Mouse (Mus musculus) T-helper 17 cell (primary cell): ENCODE measurements at regions not wholly inside any gene's neighbourhood (a gene's known extent, or its start where the extent isn't known, plus 50 kb on each side); places are given as distances from the start of the nearest gene placed in this dataset.
"Not testable (repeated sequence)": the region's sequence is repeated elsewhere in the genome, so short reads cannot be mapped to it uniquely, and the experiment has no call there.

Experiments used
- in situ Hi-C, 2 experiments: fragments of 300-600 bp; cut with MboI, MseI; formaldehyde crosslinking; loops; 1 replicate in 1 of 2; 2 replicates in 1 of 2; pipeline ENCODE4 v1.15.1; 2025; ENCODE audit warnings: high pct_unique_total_duplicates in 2 of 2

- in situ Hi-C loops = no loop called here
Measured at GRCm38 (mm10) chr9:41460709-41461108, 299.2 kb upstream of the Ubash3b start.

DNA sequence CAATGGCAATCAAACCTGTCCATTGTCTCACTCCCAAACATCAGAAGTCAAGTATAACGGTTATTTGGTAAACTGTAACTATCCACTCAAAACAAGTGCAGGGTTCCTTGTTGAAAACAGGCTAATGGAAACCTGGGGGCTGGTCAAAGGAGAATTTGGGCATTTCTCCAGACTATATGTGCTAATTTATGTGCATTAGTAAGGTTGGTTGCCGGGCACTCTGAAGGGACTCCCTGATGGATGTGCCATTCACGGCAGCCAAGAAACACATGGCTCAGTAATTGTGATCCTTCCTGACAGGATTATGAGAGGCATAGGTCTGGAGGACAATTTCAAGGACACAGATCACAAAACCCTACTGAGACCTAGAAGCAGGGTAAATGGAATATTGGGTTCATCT lies 295.5 kb upstream of the Ubash3b start:
- in situ Hi-C loops = loop anchor here (5.0 kb wide), 1 partner anchor 230 kb away; no protein-coding TSS in a partner anchor

DNA sequence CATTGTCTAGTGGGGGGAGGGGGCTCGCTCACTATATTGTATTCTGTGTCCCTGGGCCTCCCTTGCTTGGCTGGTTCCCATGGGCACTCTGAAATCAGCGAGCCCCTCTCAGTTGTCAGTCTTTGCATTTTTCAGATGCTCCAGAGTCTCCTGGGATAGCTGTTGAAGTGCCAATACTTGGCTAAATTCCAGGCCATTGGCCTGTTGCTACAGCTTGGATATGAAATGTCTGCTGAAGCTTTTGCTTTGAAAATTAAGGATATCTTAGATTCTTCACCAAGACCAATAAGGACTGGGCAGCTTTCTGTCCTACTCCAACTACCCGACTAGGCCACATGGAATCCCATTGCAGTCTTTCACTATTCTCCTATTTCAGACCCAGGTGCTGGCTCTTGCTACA lies 290.2 kb upstream of the Ubash3b start:
- in situ Hi-C loops = no loop called here

DNA sequence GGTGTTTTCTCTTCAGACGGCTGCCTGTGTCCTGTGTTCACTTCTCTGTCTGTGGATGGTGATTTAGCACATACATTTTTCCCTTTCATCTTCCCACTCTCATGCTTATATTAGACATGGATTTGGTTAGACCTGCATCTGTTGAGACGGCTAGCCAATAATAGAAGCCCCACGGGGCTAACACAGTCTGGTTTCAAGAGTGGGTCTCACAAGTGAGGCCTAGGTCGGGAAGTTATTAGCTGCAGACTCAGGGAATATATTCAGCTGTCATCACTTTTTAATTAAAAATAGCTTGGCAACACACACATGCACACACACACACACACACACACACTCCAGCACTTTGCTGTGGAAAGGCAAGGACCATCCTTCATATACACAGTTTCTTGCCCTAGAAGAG lies 287.7 kb upstream of the Ubash3b start:
- in situ Hi-C loops = no loop called here

DNA sequence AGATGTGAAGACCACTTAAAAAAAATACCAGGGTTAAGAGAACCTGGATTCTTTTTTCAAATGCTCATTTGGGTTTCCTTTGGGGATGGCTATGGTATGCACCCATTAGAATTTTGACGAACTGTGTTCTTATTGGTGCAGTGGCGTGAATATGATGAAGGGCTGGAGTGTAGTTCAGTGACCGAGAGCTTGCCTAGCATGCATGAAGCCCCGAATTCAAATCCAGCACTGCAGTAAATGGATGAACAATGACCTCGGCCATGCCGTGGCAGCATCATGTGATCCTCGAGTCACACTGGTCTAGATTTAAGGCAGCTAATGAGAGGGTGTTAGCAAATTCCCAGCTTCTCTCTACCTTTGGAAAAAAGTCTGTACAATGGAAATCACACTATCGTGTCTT lies 286.4 kb upstream of the Ubash3b start:
- in situ Hi-C loops = no loop called here

- in situ Hi-C loops = no loop called here
Measured at GRCm38 (mm10) chr9:41447211-41447875, 285.8 kb upstream of the Ubash3b start.

DNA sequence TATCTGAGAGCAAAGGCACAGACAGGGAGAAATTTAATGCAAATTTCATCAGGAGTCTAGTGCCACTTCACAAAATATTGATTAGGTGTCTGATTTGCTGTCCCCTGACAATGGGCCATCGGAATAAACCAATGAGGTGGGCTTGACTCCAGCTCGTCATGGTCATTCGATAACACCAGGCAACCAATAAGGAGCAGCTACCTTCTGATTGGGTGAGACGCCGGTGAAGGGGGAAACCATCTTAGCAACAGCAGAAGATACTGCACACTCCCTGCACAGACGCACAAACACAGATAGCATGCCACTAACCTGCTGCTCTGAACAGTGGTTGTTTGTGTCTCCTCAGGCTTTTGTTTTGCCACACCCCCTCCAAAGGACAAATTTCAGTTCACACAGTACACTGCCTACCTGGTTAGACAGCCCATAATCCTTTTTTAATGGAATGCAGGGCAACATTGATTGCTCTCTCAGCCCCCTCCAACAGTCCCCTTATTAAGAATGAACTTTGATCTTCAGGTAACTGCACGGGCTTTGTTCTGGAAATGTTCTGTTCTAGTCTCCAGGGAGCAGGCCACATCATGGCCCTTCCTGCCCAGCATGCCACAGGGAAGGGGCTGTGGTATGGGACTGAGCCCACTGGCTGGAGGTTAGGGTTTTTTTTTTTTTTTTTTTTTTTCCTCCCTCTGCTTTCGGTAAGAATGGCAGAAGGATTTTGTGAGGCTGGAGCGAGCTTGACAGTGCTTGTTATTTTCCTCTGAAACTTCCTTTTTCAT lies 285.1 kb upstream of the Ubash3b start:
- in situ Hi-C loops = no loop called here

DNA sequence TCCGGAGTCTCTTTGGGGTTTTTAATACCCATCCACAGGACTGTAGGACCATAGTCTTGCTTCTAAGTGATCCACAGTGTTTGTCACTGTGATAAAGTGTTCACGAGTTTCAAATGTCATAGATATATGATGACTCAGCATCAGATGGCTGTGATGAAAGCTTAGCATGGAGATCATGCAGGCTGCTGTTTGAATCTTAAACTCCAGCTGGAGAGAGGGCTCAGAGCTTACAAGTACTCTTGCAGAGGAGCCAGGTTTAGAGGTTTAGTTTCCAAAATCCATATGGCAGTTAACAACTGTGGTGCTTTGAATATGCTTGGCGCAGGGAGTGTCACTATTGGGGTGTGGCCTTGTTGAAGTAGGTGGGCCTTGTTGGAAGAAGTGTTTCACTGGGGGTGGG lies 280.9 kb upstream of the Ubash3b start:
- in situ Hi-C loops = no loop called here

DNA sequence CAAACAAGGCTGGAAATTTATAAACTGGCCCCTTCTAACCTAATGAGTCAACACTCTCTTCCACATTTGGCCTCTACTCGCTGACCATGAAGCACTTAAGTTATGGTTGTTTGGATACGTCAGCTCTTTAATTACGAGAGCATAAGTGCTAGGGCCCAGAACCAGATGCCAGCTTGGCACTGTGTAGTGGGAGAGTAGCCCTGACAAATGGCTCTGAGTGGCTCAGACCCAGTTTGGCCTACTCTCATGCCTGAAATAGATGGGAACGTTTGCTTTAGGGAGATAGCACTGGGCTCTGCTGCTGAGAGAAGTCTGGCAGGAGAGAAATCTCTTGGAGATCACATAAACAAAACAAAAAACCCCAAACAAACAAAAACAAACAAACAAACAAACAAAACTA lies 278.5 kb upstream of the Ubash3b start:
- in situ Hi-C loops = no loop called here

GRCm38 (mm10) chr9:41438141-41438540 lies 276.6 kb upstream of the Ubash3b start:
- in situ Hi-C loops = no loop called here

- in situ Hi-C loops = no loop called here
Measured at GRCm38 (mm10) chr9:41430391-41431343, 269.2 kb upstream of the Ubash3b start.

DNA sequence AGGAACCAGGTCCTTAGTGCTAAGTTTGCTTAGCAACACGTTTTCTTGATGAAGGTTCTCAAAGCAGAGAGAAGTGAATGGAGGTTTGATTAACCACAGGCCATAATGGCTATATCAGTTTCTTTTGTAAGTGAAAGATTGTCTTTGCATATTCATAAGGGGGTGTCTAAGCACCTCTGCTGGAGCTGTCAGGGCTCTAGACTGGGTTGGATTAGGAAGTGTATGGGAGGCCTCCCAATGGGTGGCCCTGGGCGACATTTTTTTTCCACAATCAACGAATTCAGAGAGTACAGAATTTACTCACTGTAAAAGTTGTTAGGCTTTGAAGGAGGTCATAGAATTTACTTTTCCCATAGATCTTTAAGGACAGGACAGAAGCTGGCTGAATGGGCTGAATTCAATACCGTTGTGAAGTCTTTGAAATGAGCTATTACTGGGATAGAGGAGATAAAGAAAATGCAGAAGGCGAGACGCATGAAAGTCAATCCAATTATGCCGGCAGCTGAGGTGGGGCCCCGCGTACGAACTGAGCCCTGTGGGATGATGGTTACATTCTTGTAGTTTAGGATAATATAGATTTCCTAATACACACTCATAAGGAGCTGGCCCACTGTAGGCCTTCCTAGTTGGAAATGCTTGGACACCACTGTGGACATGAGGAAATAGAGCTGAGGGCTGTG lies 268.4 kb upstream of the Ubash3b start:
- in situ Hi-C loops = no loop called here

DNA sequence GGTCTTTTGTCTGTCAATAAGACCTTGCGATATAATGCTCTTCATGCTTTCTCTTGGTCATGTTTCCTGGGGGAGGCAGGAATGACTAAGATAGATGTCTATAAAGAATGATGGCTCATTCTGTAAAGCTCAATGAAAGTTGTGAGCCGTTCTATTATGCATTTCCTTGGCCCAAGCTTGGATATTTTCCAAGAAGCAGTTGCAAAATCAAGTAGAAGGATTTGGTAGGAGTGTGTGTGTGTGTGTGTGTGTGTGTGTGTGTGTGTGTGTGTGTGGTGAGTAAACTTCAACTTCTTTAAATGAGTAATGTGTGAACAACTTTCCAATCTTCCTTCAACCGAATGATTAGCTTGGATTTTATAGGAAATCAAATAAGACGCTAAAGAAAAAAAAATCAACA lies 267.7 kb upstream of the Ubash3b start:
- in situ Hi-C loops = no loop called here

GRCm38 (mm10) chr9:41426698-41427097 lies 265.2 kb upstream of the Ubash3b start:
- in situ Hi-C loops = no loop called here

GRCm38 (mm10) chr9:41425225-41425624 lies 263.7 kb upstream of the Ubash3b start:
- in situ Hi-C loops = no loop called here

GRCm38 (mm10) chr9:41413791-41414190 lies 252.3 kb upstream of the Ubash3b start:
- in situ Hi-C loops = no loop called here

- in situ Hi-C loops = not testable (repeated sequence)
Measured at GRCm38 (mm10) chr9:41413091-41413490, 251.6 kb upstream of the Ubash3b start.

DNA sequence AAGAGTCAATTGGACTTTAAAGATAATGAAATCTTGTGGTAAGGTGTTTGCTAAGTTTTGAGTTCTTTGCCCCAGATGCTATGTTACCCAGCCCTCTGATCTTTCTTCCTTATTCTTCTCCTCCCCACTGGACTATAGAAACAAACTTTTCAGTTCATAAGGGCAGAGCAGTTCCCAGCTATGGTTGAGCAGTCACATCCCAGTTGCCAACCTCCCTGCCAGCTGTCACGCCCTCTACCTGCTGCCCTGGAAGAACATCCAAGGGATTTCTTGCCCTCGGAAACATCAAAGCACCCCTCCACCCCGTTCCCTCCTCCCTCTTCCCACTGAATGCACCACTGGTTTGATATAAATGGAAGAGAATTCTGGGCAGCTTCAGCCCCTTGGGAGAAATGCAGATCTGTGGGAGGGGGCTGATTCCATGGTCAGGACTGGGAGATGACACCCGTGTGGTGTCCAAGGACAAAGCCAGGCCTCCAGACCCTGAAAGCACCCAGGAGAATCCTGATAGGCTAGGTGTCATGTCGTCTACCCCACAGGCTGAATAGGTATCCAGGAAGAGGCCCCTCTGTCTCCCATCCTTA lies 250.8 kb upstream of the Ubash3b start:
- in situ Hi-C loops = no loop called here

DNA sequence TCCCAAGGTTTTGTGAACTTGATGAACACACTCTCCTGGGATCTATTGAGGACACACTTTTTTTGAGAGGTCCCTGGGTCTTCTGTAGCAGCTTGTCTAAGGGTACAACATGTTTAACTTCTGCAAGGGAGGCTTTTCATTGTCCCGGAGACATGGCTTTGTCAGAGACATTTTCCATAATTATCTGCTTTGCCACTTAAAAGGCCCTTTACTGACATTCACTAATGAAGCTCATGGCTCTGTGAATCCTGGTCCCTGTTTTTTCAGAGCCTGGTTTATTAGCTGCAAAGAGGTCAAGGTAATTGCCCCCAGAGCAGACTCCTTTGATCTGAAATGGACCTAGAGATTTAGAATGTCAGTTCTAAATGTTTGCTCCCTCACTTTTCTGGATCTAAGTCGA lies 246.8 kb upstream of the Ubash3b start:
- in situ Hi-C loops = no loop called here

GRCm38 (mm10) chr9:41407078-41407477 lies 245.6 kb upstream of the Ubash3b start:
- in situ Hi-C loops = no loop called here

GRCm38 (mm10) chr9:41402942-41403341 lies 241.4 kb upstream of the Ubash3b start:
- in situ Hi-C loops = no loop called here
